Mouse (Mus musculus) megakaryocyte, embryonic 14.5 days (primary cell): ENCODE data around the gene Atoh8.

Experiments used
- FLI1 ChIP-seq: IDR thresholded peaks from 2 replicates; pipeline ENCODE4 v1.6.1; 2012; ENCODE audit warnings: low read length, inconsistent platforms, mixed read lengths
- GATA1 ChIP-seq: IDR thresholded peaks from 3 replicates; pipeline ENCODE4 v1.6.1; 2012; ENCODE audit warnings: mixed read lengths, low read length, inconsistent platforms, borderline replicate concordance

GRCm38 (mm10) chr6:72276141-72276540, 40.8 kb upstream of the Atoh8 start:
- TF ChIP-seq GATA1, result no peak
- no peak for TF ChIP-seq FLI1
